Mouse (Mus musculus): ENCODE data around the gene Rpn1.

Gene Rpn1

GRCm38 (mm10) chr6:88065968-88066367, 18.3 kb upstream of the Rpn1 start:
- DNase-seq (ENCODE audit: low read depth): no peak

- no peak for DNase-seq (ENCODE audit: low read depth)
These were observed 16.6 kb upstream of the Rpn1 start for GRCm38 (mm10) chr6:88067722-88068121.

- no peak for DNase-seq (ENCODE audit: low read depth)
These were observed 15.5 kb upstream of the Rpn1 start for GRCm38 (mm10) chr6:88068739-88069138.

DNA sequence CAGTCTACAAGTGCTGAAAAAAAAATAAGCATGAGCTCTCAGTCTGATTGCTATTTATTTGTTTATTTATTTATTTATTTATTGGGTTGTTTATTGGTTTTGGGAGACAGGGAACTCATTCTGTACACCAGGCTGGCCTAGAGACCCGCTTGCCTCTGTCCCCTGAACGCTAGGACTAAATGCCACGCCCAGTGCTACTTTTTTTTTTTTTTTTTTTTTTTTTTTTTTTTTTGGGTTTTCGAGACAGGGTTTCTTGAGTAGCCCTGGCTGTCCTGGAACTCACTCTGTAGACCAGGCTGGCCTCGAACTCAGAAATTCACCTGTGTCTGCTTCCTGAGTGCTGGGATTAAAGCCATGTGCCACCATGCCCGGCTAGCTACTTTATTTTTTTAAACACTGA, 13.8 kb upstream of the Rpn1 start:
- no peak for DNase-seq (ENCODE audit: low read depth)

DNA sequence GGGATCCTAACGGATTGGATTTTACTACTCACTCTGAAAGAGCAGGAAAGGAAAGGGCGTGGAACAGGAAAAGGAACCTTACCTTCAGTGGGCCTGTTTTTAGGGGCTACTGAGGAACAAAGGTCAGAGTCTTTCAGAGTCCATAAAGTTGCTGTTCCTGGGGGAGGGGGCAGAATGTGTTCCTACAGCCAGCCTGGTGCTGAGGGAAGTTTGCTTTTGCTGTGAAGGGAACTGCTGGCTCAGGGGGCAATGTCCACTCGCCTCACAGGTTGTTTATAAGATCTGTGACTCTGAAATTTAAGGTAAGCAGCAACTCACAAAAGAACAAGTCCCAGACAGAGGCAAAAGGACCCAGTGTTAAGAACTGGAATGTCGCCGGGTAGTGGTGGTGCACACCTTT, 13.1 kb upstream of the Rpn1 start:
- no peak for DNase-seq (ENCODE audit: low read depth)

DNA sequence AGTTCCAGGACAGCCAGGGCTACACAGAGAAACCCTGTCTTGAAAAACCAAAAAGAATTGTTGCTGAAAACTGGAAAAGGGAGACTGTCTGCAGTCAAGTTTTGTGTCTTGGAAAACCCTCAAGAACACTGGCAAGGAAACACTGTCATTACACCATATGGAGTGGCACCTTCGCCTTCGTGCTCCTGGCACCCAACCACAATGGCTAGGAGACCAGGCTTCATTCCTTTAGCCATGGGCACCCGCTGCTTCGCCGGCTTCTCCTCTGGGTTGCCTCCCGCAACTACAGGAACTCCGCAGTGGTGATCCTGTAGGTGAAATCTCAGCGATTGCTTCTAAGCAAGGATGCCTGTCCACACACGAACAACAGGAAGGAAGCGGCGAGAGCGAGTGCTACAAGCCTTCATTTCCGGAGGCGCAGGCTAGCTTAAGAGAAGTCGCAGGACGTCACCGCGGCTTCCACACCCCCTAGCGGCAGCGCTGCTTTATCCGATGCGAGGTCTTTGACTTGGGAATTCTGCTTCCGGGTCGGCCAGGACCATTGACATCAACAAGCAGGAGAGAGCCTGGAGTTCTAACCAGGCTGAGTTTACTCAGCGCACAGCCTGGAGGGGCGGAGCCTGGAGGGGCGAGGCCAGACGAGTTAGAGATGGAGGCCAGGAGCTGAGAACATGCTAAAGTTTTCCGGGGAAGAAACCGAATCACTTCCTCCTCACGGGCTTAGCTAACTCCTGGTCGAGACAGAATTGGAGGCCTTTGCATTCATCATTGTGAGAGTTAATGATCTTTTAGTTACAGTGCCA, 9.3 kb upstream of the Rpn1 start:
- peak; percentile 94 for DNase-seq (ENCODE audit: low read depth)

GRCm38 (mm10) chr6:88075960-88076517, 8.2 kb upstream of the Rpn1 start:
- DNase-seq (ENCODE audit: low read depth): no peak

GRCm38 (mm10) chr6:88083095-88083494, 1.2 kb upstream of the Rpn1 start:
- DNase-seq (ENCODE audit: low read depth): no peak

DNA sequence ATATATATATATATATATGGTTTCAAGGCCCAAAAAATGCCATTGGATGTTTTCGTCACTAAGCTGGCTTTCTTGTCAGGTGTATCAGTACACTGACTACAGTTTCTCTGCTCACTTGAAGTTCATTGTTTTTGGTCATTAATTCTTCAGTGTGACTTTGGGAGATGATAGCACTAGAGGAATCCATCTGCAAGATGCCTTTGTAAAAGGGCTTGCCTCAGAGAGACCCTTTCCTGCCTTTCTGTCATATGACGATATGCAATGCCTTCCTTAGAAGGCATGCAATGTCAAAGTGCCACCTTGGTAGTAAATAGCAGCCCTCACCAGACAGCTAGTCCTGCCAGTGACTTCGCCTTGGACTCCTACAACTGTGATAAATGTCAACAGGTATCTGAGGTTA, 610 bp upstream of the Rpn1 start:
- DNase-seq (ENCODE audit: low read depth): no peak

- DNase-seq (ENCODE audit: low read depth): no peak
These were observed 4.7 kb downstream of the Rpn1 start for GRCm38 (mm10) chr6:88088971-88089370.

GRCm38 (mm10) chr6:88095377-88095776, 11.1 kb downstream of the Rpn1 start:
- no peak for DNase-seq (ENCODE audit: low read depth)

DNA sequence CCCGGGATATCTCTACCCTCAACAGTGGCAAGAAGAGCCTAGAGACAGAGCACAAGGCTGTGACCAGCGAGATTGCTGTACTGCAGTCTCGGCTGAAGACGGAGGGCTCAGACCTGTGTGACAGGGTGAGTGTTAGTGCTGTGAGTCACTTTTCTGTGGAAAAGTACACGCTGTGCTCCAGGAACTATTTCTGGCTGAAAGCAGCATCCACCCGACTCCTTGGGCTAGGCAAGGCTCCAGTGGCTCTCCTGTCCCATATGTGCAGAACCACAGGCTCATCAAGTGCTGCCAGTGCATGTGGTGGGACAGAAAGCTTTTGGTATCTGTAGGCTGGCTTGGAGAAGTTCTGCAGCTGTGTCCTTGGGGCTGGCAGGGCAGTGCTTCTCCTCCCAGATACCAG, 17.8 kb downstream of the Rpn1 start:
- DNase-seq (ENCODE audit: low read depth): no peak

DNA sequence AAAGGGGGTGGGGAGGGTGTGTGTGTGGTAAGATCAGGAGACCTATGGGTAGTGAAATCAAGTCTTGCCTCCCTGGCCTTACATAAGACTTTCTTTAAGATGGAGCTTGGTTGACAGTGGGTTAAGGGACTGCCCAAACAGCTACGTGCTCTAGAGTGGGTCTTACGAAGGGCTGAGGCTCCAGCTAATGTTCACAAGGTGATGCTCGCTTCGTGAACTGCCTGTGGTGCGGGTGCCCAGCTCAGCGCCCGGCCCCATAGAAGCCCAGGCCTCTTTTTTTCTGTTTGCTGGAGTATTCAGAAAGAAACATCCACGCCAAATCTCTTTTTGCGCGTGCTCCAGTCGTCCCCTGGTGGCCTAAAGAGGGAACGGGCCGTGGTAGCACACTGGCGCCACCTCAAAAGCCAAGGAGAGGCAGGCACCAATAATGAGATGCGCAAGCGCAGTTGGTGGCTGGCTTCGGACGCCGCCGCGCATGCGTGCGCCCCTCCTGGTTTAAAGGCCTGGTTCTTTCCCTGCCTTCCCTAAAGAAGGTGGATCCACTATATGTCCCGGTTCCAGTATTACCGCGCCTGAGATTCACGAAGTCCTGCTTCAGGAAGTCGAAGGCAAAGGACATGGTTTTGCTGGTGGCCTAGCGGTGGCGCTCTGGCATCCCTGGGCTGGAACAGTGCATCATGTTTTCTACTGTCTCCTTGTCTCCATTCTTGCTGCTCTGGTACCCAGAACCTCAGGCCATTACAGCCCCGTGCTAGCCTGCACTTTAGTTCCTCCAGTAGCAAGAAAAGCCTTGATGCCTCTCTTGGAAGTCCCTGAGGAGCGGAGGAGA, 21.7 kb downstream of the Rpn1 start:
- DNase-seq (ENCODE audit: low read depth): peak; percentile 94

- DNase-seq (ENCODE audit: low read depth): no peak
These were observed 22.4 kb downstream of the Rpn1 start for GRCm38 (mm10) chr6:88106612-88107123.

DNA sequence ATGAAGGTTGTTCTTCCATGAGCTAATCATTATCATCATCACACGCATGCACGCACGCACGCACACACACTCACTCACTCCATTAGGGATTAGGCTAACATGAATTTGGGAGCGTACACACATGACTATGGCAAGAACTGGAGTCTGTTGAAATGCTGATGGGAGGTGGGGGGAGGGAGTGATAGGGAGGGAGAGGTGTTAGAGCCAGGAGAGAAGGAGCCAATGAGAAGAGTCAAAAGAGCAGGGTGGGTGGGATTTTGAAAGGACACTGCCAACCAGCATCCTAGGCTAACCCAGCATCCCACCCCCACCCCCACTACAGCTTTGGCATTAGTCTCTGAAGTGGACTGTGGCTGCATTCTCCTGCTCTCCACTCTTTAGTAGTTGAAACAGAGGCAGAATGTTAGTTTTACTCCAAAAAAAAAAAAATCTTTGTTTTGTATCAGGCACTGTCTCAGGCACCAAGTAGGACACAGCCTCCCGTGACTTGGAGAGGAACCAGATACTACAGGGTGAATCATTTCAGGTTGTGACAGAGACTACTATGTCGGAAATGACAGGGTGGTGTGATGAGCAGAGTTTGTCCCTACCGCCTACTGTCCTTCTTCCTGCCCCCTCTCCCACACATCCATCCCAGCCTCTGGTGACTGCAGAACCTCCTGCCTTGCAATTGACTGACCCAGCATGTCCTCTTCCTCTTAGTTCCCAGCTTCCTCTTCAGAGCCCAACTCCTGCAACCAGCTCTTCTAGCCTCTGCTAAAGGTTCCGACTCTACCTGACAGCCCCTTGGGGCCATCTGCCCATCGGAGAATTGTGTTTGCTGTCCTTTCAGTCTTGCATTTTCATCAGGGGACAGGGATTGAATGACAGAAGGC, 23.6 kb downstream of the Rpn1 start:
- no peak for DNase-seq (ENCODE audit: low read depth)

GRCm38 (mm10) chr6:88113139-88113538, 28.9 kb downstream of the Rpn1 start:
- DNase-seq (ENCODE audit: low read depth): peak; percentile 70

- no peak for DNase-seq (ENCODE audit: low read depth)
These were observed 30.1 kb downstream of the Rpn1 start for GRCm38 (mm10) chr6:88114414-88114813.

GRCm38 (mm10) chr6:88116347-88117183, 32.3 kb downstream of the Rpn1 start:
- no peak for DNase-seq (ENCODE audit: low read depth)

DNA sequence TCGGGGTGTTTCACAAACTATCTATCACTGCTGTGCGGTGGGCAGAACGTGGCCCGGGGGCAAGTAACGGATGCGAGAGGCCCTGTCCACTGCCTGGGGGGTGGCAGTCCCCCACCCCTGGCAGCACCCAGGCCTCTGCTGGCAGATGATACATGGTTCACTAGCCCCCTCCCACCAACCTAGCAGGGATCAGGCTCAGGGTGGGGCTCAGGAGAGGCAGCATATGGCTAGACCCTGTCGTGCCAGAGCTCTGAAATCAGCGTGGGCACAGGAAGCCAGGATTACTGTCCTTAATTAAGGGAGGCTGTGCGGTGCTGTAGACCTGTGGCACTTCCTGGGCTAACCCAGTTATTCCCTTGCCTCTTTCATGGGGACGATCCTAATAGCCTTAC, 32.9 kb downstream of the Rpn1 start:
- DNase-seq (ENCODE audit: low read depth): no peak

- DNase-seq (ENCODE audit: low read depth): no peak
These were observed 35.0 kb downstream of the Rpn1 start for GRCm38 (mm10) chr6:88119309-88119708.

- DNase-seq (ENCODE audit: low read depth): no peak
These were observed 36.5 kb downstream of the Rpn1 start for GRCm38 (mm10) chr6:88120813-88121212.

All from naive thymus-derived CD4-positive, alpha-beta T cell, adult 2 months (primary cell).